Mouse (Mus musculus): ENCODE measurements around the gene Spen.

GRCm38 (mm10) chr4:141537226-141537610, 1.2 kb downstream of the Spen start:
- TF ChIP-seq TAL1 (IDR thresholded peaks at IDR 0.05; ENCODE audit: low read length): no peak
- no peak for TF ChIP-seq GATA1 (IDR thresholded peaks at IDR 0.05; ENCODE audit: low read length)
